Mouse (Mus musculus) cerebellum, adult 18-20 months (tissue): ENCODE data around the gene Ubr2.

Source experiments
- DNase-seq, 2 experiments: peaks; one replicate each; pipeline ENCODE4 v3.0.0; 2021

Ubr2 gene

GRCm38 (mm10) chr17:46879841-46880311, 130.5 kb downstream of the Ubr2 start:
- no peak for DNase-seq
